Mouse (Mus musculus) small intestine, adult 2 months (tissue): ENCODE measurements around the gene Mast4. TPM values are rescaled to one million over a fixed set of nuclear protein-coding genes. Genes with fewer than 3 reads are reported as not detected.

Experiments used
- H3K27ac ChIP-seq: fragments of 200-500 bp; 2 replicates; pipeline ENCODE4 v1.5.1; 2012; ENCODE audit warnings: low read depth, low read length, control low read depth, inconsistent platforms; ENCODE audit not compliant: insufficient read depth
- H3K27me3 ChIP-seq: fragments of 200-500 bp; 2 replicates; pipeline ENCODE4 v1.6.1; 2012; ENCODE audit warnings: mild to moderate bottlenecking, moderate library complexity, low read length, inconsistent platforms; ENCODE audit not compliant: control insufficient read depth, insufficient read depth
- H3K36me3 ChIP-seq: fragments of 200-500 bp; 2 replicates; pipeline ENCODE4 v1.6.1; 2012; ENCODE audit warnings: mild to moderate bottlenecking, low read length, control low read depth, inconsistent platforms; ENCODE audit not compliant: control insufficient read depth, insufficient read depth
- H3K4me1 ChIP-seq: fragments of 200-500 bp; 2 replicates; pipeline ENCODE4 v1.6.1; 2012; ENCODE audit warnings: low read length, inconsistent platforms, mixed read lengths; ENCODE audit not compliant: control insufficient read depth, insufficient read depth, insufficient read length
- H3K4me3 ChIP-seq: fragments of 200-500 bp; 2 replicates; pipeline ENCODE4 v1.5.1; 2012; ENCODE audit warnings: low read depth, mild to moderate bottlenecking, control low read depth, inconsistent platforms, low read length, moderate library complexity
- CTCF ChIP-seq: fragments of 200-500 bp; IDR thresholded peaks from 2 replicates; pipeline ENCODE4 v1.5.1; 2012; ENCODE audit warnings: low read depth, mild to moderate bottlenecking, control low read depth, inconsistent platforms, low read length, moderate library complexity, mixed read lengths; ENCODE audit not compliant: insufficient replicate concordance, insufficient read length; ENCODE audit errors: extremely low read depth
- POLR2A ChIP-seq: fragments of 200-500 bp; IDR thresholded peaks from 2 replicates; pipeline ENCODE4 v1.6.1; 2012; ENCODE audit warnings: low read depth, mild to moderate bottlenecking, control low read depth, inconsistent platforms, low read length, moderate library complexity
- WGBS: fragments of 180-500 bp; shearing (Covaris S2); methylation state at CpG from one replicate; pipeline ENCODE4 v1.1.7; 2018; 5-methylcytosine and 5-hydroxymethylcytosine counted together
- polyA plus RNA-seq: library from polyadenylated mRNA; depleted of rRNA; stranded (reverse); fragments of >200 nt; gene quantifications from 2 replicates; pipeline ENCODE4 v1.2.3, GENCODE M21; 2012

Gene Mast4
- polyA plus RNA-seq, 1 experiment = 5.3 TPM

GRCm38 (mm10) chr13:102865494-102865893 lies 468.8 kb downstream of the Mast4 start:
- Histone ChIP-seq H3K27ac (no peak overlapping the region; the same call in 1 of the 2 replicates), H3K4me3 (no peak overlapping the region), H3K27me3 (no peaks in the 10 kb centered on the region), H3K4me1 (peaks cover 4% of the 10 kb centered on the region; the same call in 1 of the 2 replicates), H3K36me3 (no peaks in the 10 kb centered on the region)
- TF ChIP-seq CTCF = no peak
- TF ChIP-seq POLR2A = no peak
- WGBS = 67% methylated on average over 3 of the region's 3 CpGs

GRCm38 (mm10) chr13:102864840-102865239 lies 469.5 kb downstream of the Mast4 start:
- WGBS = 67% methylated on average over 1 of the region's 1 CpGs
- no peak for TF ChIP-seq POLR2A
- no peak for TF ChIP-seq CTCF
- peaks cover 4% of the 10 kb centered on the region; the same call in 1 of the 2 replicates for H3K4me1 ChIP-seq
- no peak overlapping the region for H3K27ac ChIP-seq
- no peaks in the 10 kb centered on the region for H3K36me3 ChIP-seq
- H3K4me3 ChIP-seq = no peak overlapping the region
- no peaks in the 10 kb centered on the region for H3K27me3 ChIP-seq

GRCm38 (mm10) chr13:102864079-102864478 lies 470.2 kb downstream of the Mast4 start:
- TF ChIP-seq POLR2A (no peak), CTCF (no peak)
- Histone ChIP-seq H3K36me3 (no peaks in the 10 kb centered on the region), H3K4me3 (no peak overlapping the region), H3K27ac (no peak overlapping the region), H3K27me3 (no peaks in the 10 kb centered on the region), H3K4me1 (peaks cover 4% of the 10 kb centered on the region; the same call in 1 of the 2 replicates)
- 50% methylated on average over 2 of the region's 2 CpGs for WGBS

DNA sequence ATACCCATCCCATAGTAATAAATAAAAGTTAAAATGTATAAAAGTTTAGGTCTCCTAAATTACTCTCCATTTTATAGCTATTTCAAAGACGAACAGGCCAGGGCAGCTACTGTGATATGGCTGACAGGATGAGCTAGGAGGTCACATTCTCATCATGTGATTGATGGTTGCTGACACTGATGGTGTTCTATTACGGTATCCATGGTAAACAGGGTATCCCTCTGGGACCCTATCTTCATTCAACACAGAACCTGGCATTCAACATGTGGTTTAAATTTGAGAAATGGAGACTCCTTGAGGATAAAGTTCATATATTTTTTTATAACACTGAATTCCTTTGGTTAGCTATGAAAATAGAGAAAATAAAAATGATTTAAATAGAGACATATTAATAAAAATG lies 471.3 kb downstream of the Mast4 start:
- H3K4me1 ChIP-seq = peaks cover 5% of the 10 kb centered on the region; the same call in 1 of the 2 replicates
- no peaks in the 10 kb centered on the region for H3K36me3 ChIP-seq
- TF ChIP-seq CTCF = no peak
- TF ChIP-seq POLR2A = no peak
- no peaks in the 10 kb centered on the region for H3K27me3 ChIP-seq
- H3K4me3 ChIP-seq = no peak overlapping the region
- H3K27ac ChIP-seq = no peak overlapping the region
- WGBS = 91% methylated on average over 2 of the region's 2 CpGs

GRCm38 (mm10) chr13:102862397-102862796 lies 471.9 kb downstream of the Mast4 start:
- TF ChIP-seq CTCF = no peak
- no peak for TF ChIP-seq POLR2A
- Histone ChIP-seq H3K36me3 (no peaks in the 10 kb centered on the region), H3K27me3 (no peaks in the 10 kb centered on the region), H3K27ac (no peak overlapping the region), H3K4me3 (no peak overlapping the region), H3K4me1 (peaks cover 9% of the 10 kb centered on the region; the same call in 1 of the 2 replicates)
- 76% methylated on average over 2 of the region's 2 CpGs for WGBS

DNA sequence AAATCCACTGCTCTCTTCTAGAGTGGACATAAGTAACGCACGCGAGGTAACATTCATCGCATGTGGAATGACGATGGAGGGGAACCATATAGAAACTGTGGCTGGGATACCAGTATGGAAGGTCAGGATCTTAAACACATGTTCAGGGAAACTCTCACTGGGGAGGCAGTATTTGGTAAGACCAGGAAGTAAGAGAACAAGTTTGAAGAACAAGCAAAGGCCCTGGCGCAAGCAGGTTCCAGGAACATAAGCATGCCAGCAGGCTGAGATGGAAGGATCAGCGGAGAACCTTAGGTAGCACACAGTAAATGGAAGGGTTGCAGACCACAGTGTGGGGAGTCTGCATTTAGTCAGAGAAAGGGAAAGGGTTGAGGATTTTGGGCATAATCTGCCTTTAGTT lies 473.6 kb downstream of the Mast4 start:
- H3K4me1 ChIP-seq = peaks cover 12% of the 10 kb centered on the region; the same call in 1 of the 2 replicates
- no peak for TF ChIP-seq CTCF
- no peak for TF ChIP-seq POLR2A
- WGBS = 96% methylated on average over 7 of the region's 7 CpGs
- no peaks in the 10 kb centered on the region for H3K27me3 ChIP-seq
- H3K27ac ChIP-seq = no peak overlapping the region
- H3K36me3 ChIP-seq = no peaks in the 10 kb centered on the region
- H3K4me3 ChIP-seq = no peak overlapping the region

- no peak for TF ChIP-seq CTCF
- TF ChIP-seq POLR2A = no peak
- Histone ChIP-seq H3K36me3 (no peaks in the 10 kb centered on the region), H3K27me3 (no peaks in the 10 kb centered on the region), H3K27ac (no peak overlapping the region), H3K4me1 (peaks cover 12% of the 10 kb centered on the region; the same call in 1 of the 2 replicates), H3K4me3 (no peak overlapping the region)
- WGBS = 73% methylated on average over 3 of the region's 3 CpGs
Measured at GRCm38 (mm10) chr13:102860135-102860534, 474.2 kb downstream of the Mast4 start.

DNA sequence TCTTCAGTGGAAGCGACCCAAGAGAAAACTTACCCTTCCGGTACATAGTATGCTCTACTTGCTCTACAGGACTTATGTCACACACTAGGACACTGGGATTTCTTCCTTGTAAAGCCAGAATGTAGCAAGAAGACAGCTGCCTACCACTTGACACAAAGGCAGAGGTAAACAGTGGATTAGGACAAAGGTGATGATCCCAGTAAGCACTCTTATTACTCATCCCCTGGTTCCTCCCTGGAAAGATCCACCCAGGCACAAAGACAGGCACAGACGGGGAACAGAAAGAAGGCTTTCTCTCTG lies 476.8 kb downstream of the Mast4 start:
- 79% methylated on average over 3 of the region's 3 CpGs for WGBS
- TF ChIP-seq CTCF (no peak), POLR2A (no peak)
- Histone ChIP-seq H3K36me3 (no peaks in the 10 kb centered on the region), H3K27ac (peak overlapping the region; percentile 24; the same call in 1 of the 2 replicates), H3K4me3 (no peak overlapping the region), H3K4me1 (peaks cover 10% of the 10 kb centered on the region; the same call in 1 of the 2 replicates), H3K27me3 (no peaks in the 10 kb centered on the region)
